Mouse (Mus musculus) liver, adult 2 months (tissue): ENCODE results near the gene Sipa1.

ENCODE experiments used
- CTCF ChIP-seq: fragments of 200-500 bp; IDR thresholded peaks from 2 replicates; pipeline ENCODE4 v1.5.1; 2011; ENCODE audit warnings: low read depth, low read length, control low read depth
- POLR2A ChIP-seq: fragments of 200-500 bp; IDR thresholded peaks from 2 replicates; pipeline ENCODE4 v1.6.1; 2011; ENCODE audit warnings: low read length, control low read depth; ENCODE audit not compliant: insufficient read depth; ENCODE audit errors: extremely low read depth

DNA sequence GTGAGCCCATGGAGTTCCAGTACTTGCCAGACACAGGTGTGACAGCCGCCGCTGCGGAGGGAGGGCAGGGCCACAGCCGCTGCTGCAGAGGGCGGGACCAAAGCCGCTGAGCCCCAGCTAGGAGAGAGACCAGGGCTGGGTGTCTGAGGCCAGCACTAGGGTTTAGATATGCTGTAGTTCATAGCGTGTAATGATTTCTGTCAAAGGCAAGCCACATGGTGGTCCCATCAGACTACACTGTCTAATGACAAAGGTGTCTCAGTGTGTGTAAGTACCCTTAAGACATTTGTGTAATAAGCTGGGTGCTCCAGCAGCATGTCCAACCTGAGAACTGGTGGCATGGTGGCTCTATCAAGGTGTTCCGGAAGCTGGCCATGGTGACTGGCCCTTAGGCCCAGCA lies 21.9 kb downstream of the Sipa1 start:
- no peak for TF ChIP-seq POLR2A
- TF ChIP-seq CTCF: no peak
